ENCODE assay signal across 19 mouse cellular contexts in genomic region chr19:36235131-36235530, GRCm38 (mm10).
"Had no signal": no experiment of that assay in that cellular context is flagged by ENCODE, and none has a peak within 500 bp of the region (broad histone marks: within the 10 kb centered on the region; RNA-seq: fewer than 3 reads in every experiment).

No protein-coding gene starts in this region.

- H3K9ac ChIP-seq: lung, embryonic 14.5 days; midbrain, embryonic 12.5 days; neural tube, embryonic 13.5 days; neural tube, embryonic 15.5 days; stomach, embryonic 15.5 days had no signal

- DNase-seq: lung, adult 18-20 months; lung, embryonic 14.5 days; lung, postnatal 10 days; lung, postnatal 4 days; midbrain, embryonic 14.5 days; retina, postnatal 1 day; right cerebral cortex, adult 18-20 months; right cerebral cortex, postnatal 25 days; thymus, adult 2 months; thymus, postnatal 25 days; thymus, postnatal 4 days had no signal

- H3K4me2 ChIP-seq: lung, embryonic 14.5 days; midbrain, embryonic 12.5 days; neural tube, embryonic 13.5 days; neural tube, embryonic 15.5 days; stomach, embryonic 15.5 days had no signal

- ATAC-seq: midbrain, embryonic 16.5 days had no signal

- H3K27me3 ChIP-seq: midbrain, embryonic 12.5 days; neural tube, embryonic 13.5 days; neural tube, embryonic 15.5 days; stomach, embryonic 15.5 days had no signal

- H3K36me3 ChIP-seq: midbrain, embryonic 10.5 days; midbrain, embryonic 12.5 days; neural tube, embryonic 13.5 days; neural tube, embryonic 15.5 days; stomach, embryonic 15.5 days had no signal

- H3K27ac ChIP-seq: midbrain, embryonic 10.5 days; midbrain, embryonic 12.5 days; neural tube, embryonic 13.5 days; neural tube, embryonic 15.5 days; stomach, embryonic 15.5 days; stomach, postnatal 0 days had no signal

- H3K4me1 ChIP-seq: midbrain, embryonic 10.5 days; midbrain, embryonic 12.5 days; neural tube, embryonic 13.5 days; neural tube, embryonic 15.5 days had no signal

- H3K4me3 ChIP-seq: midbrain, embryonic 10.5 days; midbrain, embryonic 12.5 days; myocyte; neural tube, embryonic 13.5 days; neural tube, embryonic 15.5 days; stomach, embryonic 15.5 days had no signal

- H3K9me3 ChIP-seq: midbrain, embryonic 10.5 days; midbrain, embryonic 12.5 days; neural tube, embryonic 13.5 days; neural tube, embryonic 15.5 days; stomach, embryonic 15.5 days had no signal
